10 mouse cellular contexts compared by ENCODE assay signal in the genomic region with DNA sequence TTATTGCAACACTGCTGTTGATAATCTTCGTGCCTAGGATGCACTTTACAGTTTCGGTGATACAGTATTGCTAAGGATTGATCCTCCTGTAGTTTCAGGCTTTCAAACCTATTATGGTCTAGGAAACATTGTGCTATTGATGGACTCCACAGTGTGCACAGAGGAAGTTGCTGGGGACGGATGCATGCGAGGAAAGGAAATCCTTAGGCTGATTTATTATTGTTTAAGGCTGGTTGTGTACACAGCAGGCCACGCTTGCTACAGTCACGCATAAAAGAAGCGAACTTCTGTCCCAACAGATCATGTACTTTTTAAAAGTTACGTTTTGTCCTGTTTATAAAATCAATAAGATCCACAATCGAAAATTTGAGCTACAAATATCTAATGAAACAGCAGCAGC. TPM values are rescaled to one million over a fixed set of nuclear protein-coding genes. Genes with fewer than 3 reads are reported as not detected.
DNase-seq lines count a peak whose midpoint lies in the region; ATAC-seq and TF ChIP-seq lines count a peak whose summit lies in the region.
"Had no signal": no experiment of that assay in that cellular context is flagged by ENCODE, and none has a peak within 500 bp of the region (broad histone marks: within the 10 kb centered on the region; RNA-seq: fewer than 3 reads in every experiment).

No protein-coding gene starts in this region.

- no peak overlapping the region for H3K9ac ChIP-seq in hindbrain, embryonic 13.5 days
- H3K9ac ChIP-seq in hindbrain, embryonic 16.5 days (ENCODE audit: low read depth, low read length): no peak overlapping the region
- H3K9ac ChIP-seq in lung, embryonic 14.5 days: no peak overlapping the region
- H3K9ac ChIP-seq in embryonic facial prominence, embryonic 14.5 days (ENCODE audit: low read depth, low read length): no peak overlapping the region
- 0 out of 2 replicates have a peak overlapping the region, but pooled peaks have one; percentile 26 for H3K9ac ChIP-seq in kidney, embryonic 16.5 days (replicated peaks; ENCODE audit: low read length)
- H3K9ac ChIP-seq: liver, embryonic 14.5 days had no signal

- ATAC-seq in hindbrain, embryonic 13.5 days (ENCODE audit: low FRiP score): no peak
- no peak for ATAC-seq in hindbrain, embryonic 16.5 days
- no peak for ATAC-seq in lung, embryonic 14.5 days (ENCODE audit: insufficient read depth)
- ATAC-seq in embryonic facial prominence, embryonic 14.5 days (ENCODE audit: low read depth): no peak
- no peak for ATAC-seq in kidney, embryonic 16.5 days (ENCODE audit: low FRiP score, low TSS enrichment)
- no peak for ATAC-seq in granulocyte monocyte progenitor cell, adult 5-6 weeks (replicated peaks; ENCODE audit: poor library complexity, severe bottlenecking)

- TF ChIP-seq CTCF in lung, embryonic 14.5 days (IDR thresholded peaks at IDR 0.05; ENCODE audit: low read depth): no peak

- peak overlapping the region; percentile 80; the same call in 1 of the 2 replicates for H3K4me2 ChIP-seq in hindbrain, embryonic 13.5 days
- no peak overlapping the region for H3K4me2 ChIP-seq in hindbrain, embryonic 16.5 days (ENCODE audit: low read length)
- H3K4me2 ChIP-seq in lung, embryonic 14.5 days: peak overlapping the region; percentile 90
- peak overlapping the region; percentile 93; the same call in 1 of the 2 replicates for H3K4me2 ChIP-seq in embryonic facial prominence, embryonic 14.5 days (ENCODE audit: low read depth, low read length)
- H3K4me2 ChIP-seq in kidney, embryonic 16.5 days (replicated peaks; ENCODE audit: low read depth, low read length): peak overlapping the region; percentile 90

- H3K36me3 ChIP-seq in hindbrain, embryonic 13.5 days: no peaks in the 10 kb centered on the region
- H3K36me3 ChIP-seq in hindbrain, embryonic 16.5 days (ENCODE audit: control insufficient read depth, insufficient read depth, low read length): no peaks in the 10 kb centered on the region
- no peaks in the 10 kb centered on the region for H3K36me3 ChIP-seq in lung, embryonic 14.5 days (ENCODE audit: insufficient read depth)
- no peaks in the 10 kb centered on the region for H3K36me3 ChIP-seq in embryonic facial prominence, embryonic 14.5 days (ENCODE audit: control insufficient read depth, insufficient read depth, low read length)
- H3K36me3 ChIP-seq in kidney, embryonic 16.5 days (ENCODE audit: insufficient read depth, low read length): no peaks in the 10 kb centered on the region

- no peak overlapping the region for H3K27ac ChIP-seq in hindbrain, embryonic 13.5 days
- no peak overlapping the region for H3K27ac ChIP-seq in hindbrain, embryonic 16.5 days (ENCODE audit: low read depth, low read length)
- no peak overlapping the region for H3K27ac ChIP-seq in lung, embryonic 14.5 days (ENCODE audit: low read depth)
- H3K27ac ChIP-seq in embryonic facial prominence, embryonic 14.5 days (replicated peaks; ENCODE audit: low read depth, low read length): no peak overlapping the region
- peak overlapping the region; percentile 14; the same call in 1 of the 2 replicates for H3K27ac ChIP-seq in kidney, embryonic 16.5 days (ENCODE audit: low read length)
- H3K27ac ChIP-seq: liver, embryonic 14.5 days had no signal

- no peaks in the 10 kb centered on the region for H3K27me3 ChIP-seq in hindbrain, embryonic 13.5 days
- no peaks in the 10 kb centered on the region for H3K27me3 ChIP-seq in hindbrain, embryonic 16.5 days (replicated peaks; ENCODE audit: control insufficient read depth, insufficient read depth, low read length)
- H3K27me3 ChIP-seq in lung, embryonic 14.5 days (ENCODE audit: insufficient read depth, low read length): peaks cover 15% of the 10 kb centered on the region
- H3K27me3 ChIP-seq in embryonic facial prominence, embryonic 14.5 days (replicated peaks; ENCODE audit: control insufficient read depth, insufficient read depth, low read length): peaks cover 12% of the 10 kb centered on the region
- H3K27me3 ChIP-seq in kidney, embryonic 16.5 days (ENCODE audit: insufficient read depth, low read length): peaks cover 5% of the 10 kb centered on the region; the same call in 1 of the 2 replicates
- H3K27me3 ChIP-seq: CH12.LX, Patski had no signal

- H3K9me3 ChIP-seq in hindbrain, embryonic 13.5 days: no peaks in the 10 kb centered on the region
- no peaks in the 10 kb centered on the region for H3K9me3 ChIP-seq in hindbrain, embryonic 16.5 days (ENCODE audit: control insufficient read depth, low read length)
- no peaks in the 10 kb centered on the region for H3K9me3 ChIP-seq in lung, embryonic 14.5 days (ENCODE audit: low read depth, low read length)
- no peaks in the 10 kb centered on the region for H3K9me3 ChIP-seq in embryonic facial prominence, embryonic 14.5 days (ENCODE audit: control insufficient read depth, low read length)
- no peaks in the 10 kb centered on the region for H3K9me3 ChIP-seq in kidney, embryonic 16.5 days (ENCODE audit: low read length)

- peak; percentile 14 for DNase-seq in lung, embryonic 14.5 days
- no peak for DNase-seq in lung, postnatal 10 days
- DNase-seq in embryonic facial prominence, embryonic 14.5 days (ENCODE audit: low spot score): no peak

- H3K4me1 ChIP-seq in hindbrain, embryonic 13.5 days (replicated peaks): peaks cover 32% of the 10 kb centered on the region
- H3K4me1 ChIP-seq in hindbrain, embryonic 16.5 days (ENCODE audit: control insufficient read depth, insufficient read depth, low read depth, low read length): peaks cover 7% of the 10 kb centered on the region
- no peaks in the 10 kb centered on the region for H3K4me1 ChIP-seq in lung, embryonic 14.5 days (ENCODE audit: insufficient read depth)
- H3K4me1 ChIP-seq in embryonic facial prominence, embryonic 14.5 days (ENCODE audit: control insufficient read depth, insufficient read depth, low read length): 0 out of 2 replicates have a peak, but pooled peaks cover 4% of the 10 kb centered on the region
- H3K4me1 ChIP-seq in kidney, embryonic 16.5 days (ENCODE audit: insufficient read depth, low read length): peaks cover 13% of the 10 kb centered on the region; the same call in 1 of the 2 replicates

- H3K4me3 ChIP-seq in hindbrain, embryonic 13.5 days: no peak overlapping the region; the same call in 1 of the 2 replicates
- H3K4me3 ChIP-seq in hindbrain, embryonic 16.5 days (ENCODE audit: low read length): no peak overlapping the region
- H3K4me3 ChIP-seq in lung, embryonic 14.5 days (ENCODE audit: low read depth, low read length): no peak overlapping the region
- H3K4me3 ChIP-seq in embryonic facial prominence, embryonic 14.5 days (ENCODE audit: low read depth, low read length): no peak overlapping the region
- no peak overlapping the region for H3K4me3 ChIP-seq in kidney, embryonic 16.5 days (ENCODE audit: low read length)

- 70% methylated on average over 9 of the region's 9 CpGs for WGBS in hindbrain, embryonic 13.5 days
- WGBS in hindbrain, embryonic 16.5 days: 72% methylated on average over 9 of the region's 9 CpGs
- WGBS in lung, embryonic 14.5 days: 53% methylated on average over 9 of the region's 9 CpGs
- WGBS in embryonic facial prominence, embryonic 14.5 days: 74% methylated on average over 9 of the region's 9 CpGs
- 42% methylated on average over 9 of the region's 9 CpGs for WGBS in kidney, embryonic 16.5 days

RNA-seq across cellular contexts. Expression of a gene that starts 1.2 kb away (rescaled TPM):
- polyA plus RNA-seq in hindbrain, embryonic 13.5 days (2015; fragmentation: Nextera tagmentation; extraction: Ambion mirVana): 23.2 and 24.8 TPM in 2 replicates
- polyA plus RNA-seq in hindbrain, embryonic 16.5 days (2015; fragmentation: Nextera tagmentation; extraction: Ambion mirVana): 10.3 and 13.7 TPM in 2 replicates
- polyA plus RNA-seq in lung, embryonic 14.5 days (2014; fragmentation: Nextera tagmentation; extraction: Ambion mirVana): 9.1 and 9.7 TPM in 2 replicates
- 19.7 and 20.3 TPM in 2 replicates for polyA plus RNA-seq in embryonic facial prominence, embryonic 14.5 days (2014; fragmentation: Nextera tagmentation; extraction: Ambion mirVana)
- polyA plus RNA-seq in kidney, embryonic 16.5 days (2015; fragmentation: Nextera tagmentation; extraction: Ambion mirVana): 23.7 and 27.7 TPM in 2 replicates
- 52.5 and 75.4 TPM in 2 replicates for total RNA-seq in granulocyte monocyte progenitor cell, adult 5-6 weeks (2014; fragmentation: Nextera tagmentation)
- total RNA-seq in granulocyte monocyte progenitor cell, adult 5-6 weeks (2017): 84.4 and 85.7 TPM in 2 replicates
